Mouse (Mus musculus) testis, adult 2 months (tissue): ENCODE data around the gene Brwd1. TPM values are rescaled to one million over a fixed set of nuclear protein-coding genes. Genes with fewer than 3 reads are reported as not detected.
"Not testable (repeated sequence)": the region's sequence is repeated elsewhere in the genome, so short reads cannot be mapped to it uniquely, and the experiment has no call there.

Experiments
- H3K27ac ChIP-seq: fragments of 200-500 bp; 2 replicates; pipeline ENCODE4 v1.5.1; 2012; ENCODE audit warnings: low read depth, low read length; ENCODE audit not compliant: control insufficient read depth, insufficient read depth
- H3K27me3 ChIP-seq: fragments of 200-500 bp; 2 replicates; pipeline ENCODE4 v1.6.1; 2012; ENCODE audit warnings: mild to moderate bottlenecking, low read length, moderate library complexity; ENCODE audit not compliant: control insufficient read depth, insufficient read depth
- H3K36me3 ChIP-seq: fragments of 200-500 bp; 2 replicates; pipeline ENCODE4 v1.6.1; 2012; ENCODE audit warnings: mild to moderate bottlenecking, low read length; ENCODE audit not compliant: control insufficient read depth, insufficient read depth
- H3K4me1 ChIP-seq: fragments of 200-500 bp; 2 replicates; pipeline ENCODE4 v1.6.1; 2012; ENCODE audit warnings: low read length; ENCODE audit not compliant: control insufficient read depth, insufficient read depth
- H3K4me3 ChIP-seq: fragments of 200-500 bp; 2 replicates; pipeline ENCODE4 v1.5.1; 2012; ENCODE audit warnings: low read depth, mild to moderate bottlenecking, low read length, moderate library complexity, mixed read lengths; ENCODE audit not compliant: control insufficient read depth
- CTCF ChIP-seq: fragments of 200-500 bp; IDR thresholded peaks from 2 replicates; pipeline ENCODE4 v1.5.1; 2012; ENCODE audit warnings: low read depth, mild to moderate bottlenecking, inconsistent platforms, low read length, moderate library complexity; ENCODE audit not compliant: control insufficient read depth, insufficient read depth, insufficient replicate concordance
- POLR2A ChIP-seq: fragments of 200-500 bp; IDR thresholded peaks from 2 replicates; pipeline ENCODE4 v1.6.1; 2012; ENCODE audit warnings: low read depth, mild to moderate bottlenecking, inconsistent platforms, low read length, moderate library complexity; ENCODE audit not compliant: control insufficient read depth
- polyA plus RNA-seq: library from polyadenylated mRNA; depleted of rRNA; stranded (reverse); fragments of >200 nt; gene quantifications from 2 replicates; pipeline ENCODE4 v1.2.3, GENCODE M21; 2012

Gene Brwd1
- polyA plus RNA-seq, 1 experiment = 25.3 TPM

GRCm38 (mm10) chr16:95999291-95999690 is 83.0 kb downstream of the Brwd1 start:
- Histone ChIP-seq H3K27ac (no peak overlapping the region), H3K36me3 (peaks cover 2% of the 10 kb centered on the region), H3K4me3 (no peak overlapping the region), H3K4me1 (no peaks in the 10 kb centered on the region), H3K27me3 (no peaks in the 10 kb centered on the region)
- TF ChIP-seq CTCF = no peak
- TF ChIP-seq POLR2A = no peak

- no peak for TF ChIP-seq POLR2A
- TF ChIP-seq CTCF = no peak
- Histone ChIP-seq H3K4me1 (no peaks in the 10 kb centered on the region), H3K27me3 (no peaks in the 10 kb centered on the region), H3K27ac (no peak overlapping the region), H3K36me3 (no peaks in the 10 kb centered on the region), H3K4me3 (no peak overlapping the region)
Observed at GRCm38 (mm10) chr16:95996156-95996555, 86.2 kb downstream of the Brwd1 start.

DNA sequence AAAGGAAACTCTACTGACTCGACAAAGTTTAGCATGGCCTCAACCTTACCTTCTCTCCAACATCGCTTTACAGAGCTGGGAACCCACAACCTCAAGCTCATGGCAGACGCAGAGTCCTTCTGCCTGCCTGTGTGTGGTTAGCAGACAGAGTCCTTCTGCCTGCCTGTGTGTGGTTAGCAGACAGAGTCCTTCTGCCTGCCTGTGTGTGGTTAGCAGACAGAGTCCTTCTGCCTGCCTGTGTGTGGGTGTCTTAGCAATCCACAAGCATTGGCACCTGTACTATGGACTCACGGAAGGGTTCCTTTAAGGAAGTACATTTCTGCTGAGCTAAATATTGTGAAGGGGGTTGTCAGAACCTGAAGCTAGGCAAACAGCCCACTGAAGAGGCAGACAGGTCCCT is 87.8 kb downstream of the Brwd1 start:
- H3K4me1 ChIP-seq, H3K4me3 ChIP-seq, H3K27ac ChIP-seq, H3K27me3 ChIP-seq, H3K36me3 ChIP-seq: not testable (repeated sequence)

DNA sequence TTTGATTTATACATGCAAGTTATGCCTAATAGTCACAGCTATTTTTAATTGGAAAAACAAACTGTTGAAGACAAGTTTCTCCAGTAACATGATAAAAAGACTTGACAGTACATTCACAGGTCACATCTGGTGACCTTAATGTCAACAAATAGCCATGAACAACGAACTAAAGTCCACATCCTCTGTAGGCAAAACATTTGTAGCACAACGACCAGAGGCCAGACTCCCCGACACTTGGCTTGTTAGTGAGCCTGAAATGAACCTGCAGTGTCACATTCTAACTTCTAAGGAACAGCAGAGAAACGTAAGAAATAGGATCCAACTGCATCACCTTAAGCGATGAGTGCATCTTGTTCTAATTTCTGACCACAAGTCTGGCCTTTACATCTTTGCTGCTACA is 89.7 kb downstream of the Brwd1 start:
- Histone ChIP-seq H3K36me3 (no peaks in the 10 kb centered on the region; the same call in 1 of the 2 replicates), H3K27ac (no peak overlapping the region), H3K4me3 (no peak overlapping the region), H3K27me3 (no peaks in the 10 kb centered on the region), H3K4me1 (peaks cover 4% of the 10 kb centered on the region; the same call in 1 of the 2 replicates)
- TF ChIP-seq POLR2A (no peak), CTCF (no peak)

DNA sequence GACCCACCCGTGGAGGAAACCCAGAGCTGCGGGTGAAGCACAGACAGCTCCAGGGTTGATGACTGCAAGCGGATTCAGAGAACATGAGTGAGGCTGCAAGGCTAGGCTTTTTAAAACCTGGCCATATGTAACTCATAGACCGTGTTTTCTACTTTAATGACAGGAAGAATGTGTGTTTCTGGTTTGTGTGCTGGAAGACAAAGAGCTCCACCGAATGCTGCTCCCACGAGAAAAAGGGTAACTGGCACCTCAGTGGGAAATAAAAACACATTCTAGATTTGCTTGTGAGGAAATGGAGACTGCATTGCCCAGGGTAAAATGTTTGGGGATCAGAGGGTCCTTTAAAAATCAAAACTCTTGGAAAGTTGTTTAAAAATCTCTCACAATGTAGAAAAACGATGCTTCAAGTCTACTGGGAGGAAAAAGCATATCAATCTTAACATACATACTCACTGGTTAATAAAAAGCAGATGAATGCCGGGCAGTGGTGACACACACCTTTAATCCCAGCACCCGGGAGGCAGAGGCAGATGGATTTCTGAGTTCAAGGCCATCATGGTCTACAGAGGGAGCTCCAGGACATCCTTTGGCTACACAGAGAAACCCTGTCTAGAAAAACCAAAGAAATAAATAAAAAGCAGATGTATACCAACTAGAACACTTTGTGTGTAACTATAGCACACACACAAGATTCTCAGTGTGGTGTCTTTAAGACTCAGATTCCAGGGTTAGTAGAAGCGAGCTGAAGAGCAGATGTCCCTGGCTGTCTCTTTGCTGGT is 91.0 kb downstream of the Brwd1 start:
- TF ChIP-seq CTCF (no peak), POLR2A (no peak)
- peak overlapping the region; percentile 51 for H3K27ac ChIP-seq
- peaks cover 4% of the 10 kb centered on the region; the same call in 1 of the 2 replicates for H3K4me1 ChIP-seq
- H3K4me3 ChIP-seq = peak overlapping the region; percentile 97
- H3K27me3 ChIP-seq = no peaks in the 10 kb centered on the region
- H3K36me3 ChIP-seq = no peaks in the 10 kb centered on the region; the same call in 1 of the 2 replicates

DNA sequence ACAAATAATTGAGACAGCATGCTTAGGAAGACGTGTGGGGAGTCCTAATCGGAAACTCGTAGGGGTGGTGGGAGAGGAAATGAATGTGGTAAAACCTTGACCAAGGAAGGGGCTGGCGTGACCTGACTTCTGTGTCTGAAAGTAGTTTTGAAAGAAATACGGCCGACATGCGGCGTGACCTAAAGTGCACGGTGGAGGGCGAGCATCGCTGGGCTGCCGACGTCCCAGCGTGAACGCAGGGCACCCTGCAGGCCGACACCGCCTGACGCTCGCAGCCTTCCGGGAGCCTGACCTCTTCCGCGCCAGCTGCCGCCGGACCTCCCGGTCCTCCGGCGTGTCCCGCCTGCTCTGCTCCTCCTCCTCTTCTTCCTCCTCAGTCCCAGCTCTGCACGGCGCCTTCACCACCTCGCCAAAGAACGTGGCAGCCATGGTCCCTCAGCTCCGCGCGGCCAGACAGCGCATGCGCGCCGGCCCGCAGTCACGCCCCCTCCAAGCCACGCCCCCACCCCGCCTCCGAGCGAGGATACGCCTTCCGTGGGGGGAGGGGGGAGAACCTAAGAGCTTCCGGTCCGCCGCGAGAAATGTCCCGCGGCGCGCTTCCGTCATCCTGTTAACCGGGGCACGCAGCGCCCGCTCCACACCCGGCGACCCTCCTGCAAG is 91.7 kb downstream of the Brwd1 start, which contains the start of gene Psmg1:
Gene Psmg1, minus strand, starts transcription at position 499 of the 660 bp plus-strand sequence.
- H3K4me3 ChIP-seq = peak within 1 kb of the TSS; percentile 98
- H3K36me3 ChIP-seq = no peaks in the 10 kb centered on the region; the same call in 1 of the 2 replicates
- H3K27me3 ChIP-seq = no peaks in the 10 kb centered on the region
- TF ChIP-seq CTCF = no peak
- peak; percentile 95 for TF ChIP-seq POLR2A
- peak within 1 kb of the TSS; percentile 83 for H3K27ac ChIP-seq
- H3K4me1 ChIP-seq = peaks cover 4% of the 10 kb centered on the region; the same call in 1 of the 2 replicates

DNA sequence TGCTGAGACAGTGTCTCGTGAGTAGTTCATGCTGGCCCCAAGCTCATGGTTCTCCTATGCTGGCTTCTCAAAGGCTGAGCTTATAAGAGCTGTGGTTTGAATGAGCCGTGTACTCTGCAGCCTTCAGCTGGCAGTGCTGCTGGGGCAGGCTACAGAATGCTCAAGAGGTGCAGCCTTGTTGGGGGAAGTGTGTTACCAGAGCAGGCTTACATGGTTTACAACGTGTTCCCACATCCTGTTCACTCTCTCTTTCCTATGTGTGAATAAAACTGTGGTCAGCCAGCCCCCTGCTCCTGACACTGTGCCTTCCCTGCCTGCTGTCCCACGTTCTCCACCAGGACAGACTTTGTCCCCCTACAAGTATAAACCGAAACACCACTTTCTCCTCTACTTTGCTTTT is 97.4 kb downstream of the Brwd1 start:
- no peaks in the 10 kb centered on the region; the same call in 1 of the 2 replicates for H3K36me3 ChIP-seq
- peaks cover 1% of the 10 kb centered on the region; the same call in 1 of the 2 replicates for H3K4me1 ChIP-seq
- H3K27me3 ChIP-seq = no peaks in the 10 kb centered on the region

DNA sequence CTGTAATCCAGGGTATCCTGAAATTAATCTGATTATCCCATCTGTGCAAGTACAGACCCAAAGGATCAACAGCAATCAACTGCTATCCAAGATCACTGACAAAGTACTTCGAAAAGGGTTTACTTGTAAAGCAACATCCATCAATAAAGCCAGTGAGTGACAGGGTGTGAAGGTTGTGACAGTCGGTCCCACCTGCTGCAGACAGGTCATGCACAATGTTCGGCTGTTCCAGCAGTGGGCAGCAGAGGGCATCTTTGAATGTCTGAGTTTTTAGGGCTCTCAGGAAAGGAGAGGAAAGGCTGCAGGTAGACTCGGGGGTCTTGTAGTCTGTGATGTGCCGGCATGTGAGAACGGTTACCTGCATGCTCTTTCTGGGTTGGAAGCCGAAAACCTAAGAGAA is 98.7 kb downstream of the Brwd1 start:
- Histone ChIP-seq H3K36me3 (no peaks in the 10 kb centered on the region; the same call in 1 of the 2 replicates), H3K27me3 (no peaks in the 10 kb centered on the region), H3K27ac (no peak overlapping the region), H3K4me1 (no peaks in the 10 kb centered on the region), H3K4me3 (no peak overlapping the region)
- TF ChIP-seq POLR2A (no peak), CTCF (no peak)

More for the DNA sequence above, 97.4 kb downstream of the Brwd1 start:
- no peak overlapping the region for H3K4me3 ChIP-seq
- TF ChIP-seq POLR2A (no peak), CTCF (no peak)
- no peak overlapping the region for H3K27ac ChIP-seq
